Mouse (Mus musculus): ENCODE results near the gene Erbin.

Erbin gene

GRCm38 (mm10) chr13:103919956-103920260 is 406 bp downstream of the Erbin start:
- peak overlapping the region; percentile 88 for H3K4me3 ChIP-seq (replicated peaks; ENCODE audit: low read length)
- H3K27me3 ChIP-seq (ENCODE audit: insufficient read depth, low read length): peaks cover 42% of the 10 kb centered on the region
- peaks cover 27% of the 10 kb centered on the region for H3K4me1 ChIP-seq (replicated peaks; ENCODE audit: low read depth, low read length)
- no peak for TF ChIP-seq NANOG (IDR thresholded peaks at IDR 0.05; ENCODE audit: borderline replicate concordance, low read length)
- no peak for TF ChIP-seq POU5F1 (IDR thresholded peaks at IDR 0.05; ENCODE audit: borderline replicate concordance, low read length)
- TF ChIP-seq CTCF (conservative IDR thresholded peaks at IDR 0.05; ENCODE audit: low read length): no peak
- no peaks in the 10 kb centered on the region for H3K36me3 ChIP-seq (ENCODE audit: insufficient read depth, low read length)
- H3K9me3 ChIP-seq (ENCODE audit: low read length): peaks cover 3% of the 10 kb centered on the region; the same call in 1 of the 2 replicates

GRCm38 (mm10) chr13:103919234-103919955 is 919 bp downstream of the Erbin start:
- H3K36me3 ChIP-seq (ENCODE audit: insufficient read depth, low read length): no peaks in the 10 kb centered on the region
- H3K27me3 ChIP-seq (ENCODE audit: insufficient read depth, low read length): peaks cover 42% of the 10 kb centered on the region
- no peak for TF ChIP-seq CTCF (conservative IDR thresholded peaks at IDR 0.05; ENCODE audit: low read length)
- TF ChIP-seq POU5F1 (IDR thresholded peaks at IDR 0.05; ENCODE audit: borderline replicate concordance, low read length): no peak
- TF ChIP-seq NANOG (IDR thresholded peaks at IDR 0.05; ENCODE audit: borderline replicate concordance, low read length): no peak
- H3K9me3 ChIP-seq (ENCODE audit: low read length): peaks cover 3% of the 10 kb centered on the region; the same call in 1 of the 2 replicates
- H3K4me1 ChIP-seq (replicated peaks; ENCODE audit: low read depth, low read length): peaks cover 27% of the 10 kb centered on the region
- peak overlapping the region; percentile 88 for H3K4me3 ChIP-seq (replicated peaks; ENCODE audit: low read length)

DNA sequence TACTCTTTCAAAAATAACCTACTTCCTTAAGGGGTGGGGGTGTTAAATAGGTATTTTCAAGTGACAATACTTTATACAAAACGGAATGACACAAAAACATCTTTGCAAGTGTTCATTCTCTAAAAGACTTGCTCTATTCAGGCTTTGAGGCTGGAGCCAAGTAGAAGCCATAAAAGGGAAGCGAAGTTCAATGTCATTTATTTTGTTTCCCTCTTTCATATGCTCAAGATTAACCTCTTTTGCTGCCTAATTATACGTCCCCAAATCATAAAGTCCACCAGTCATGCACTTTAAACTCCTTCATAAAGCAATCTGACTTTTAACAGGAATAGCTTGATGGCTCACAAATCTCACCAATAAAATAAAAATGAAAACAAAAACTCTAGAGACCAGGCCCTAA is 1.9 kb downstream of the Erbin start:
- Histone ChIP-seq H3K4me1 (replicated peaks; ENCODE audit: low read depth, low read length) (peaks cover 27% of the 10 kb centered on the region), H3K9me3 (ENCODE audit: low read length) (no peaks in the 10 kb centered on the region), H3K27me3 (ENCODE audit: insufficient read depth, low read length) (peaks cover 34% of the 10 kb centered on the region), H3K36me3 (ENCODE audit: insufficient read depth, low read length) (no peaks in the 10 kb centered on the region), H3K4me3 (replicated peaks; ENCODE audit: low read length) (peak overlapping the region; percentile 88)
- TF ChIP-seq POU5F1 (IDR thresholded peaks at IDR 0.05; ENCODE audit: borderline replicate concordance, low read length): no peak
- TF ChIP-seq CTCF (conservative IDR thresholded peaks at IDR 0.05; ENCODE audit: low read length): no peak
- no peak for TF ChIP-seq NANOG (IDR thresholded peaks at IDR 0.05; ENCODE audit: borderline replicate concordance, low read length)

DNA sequence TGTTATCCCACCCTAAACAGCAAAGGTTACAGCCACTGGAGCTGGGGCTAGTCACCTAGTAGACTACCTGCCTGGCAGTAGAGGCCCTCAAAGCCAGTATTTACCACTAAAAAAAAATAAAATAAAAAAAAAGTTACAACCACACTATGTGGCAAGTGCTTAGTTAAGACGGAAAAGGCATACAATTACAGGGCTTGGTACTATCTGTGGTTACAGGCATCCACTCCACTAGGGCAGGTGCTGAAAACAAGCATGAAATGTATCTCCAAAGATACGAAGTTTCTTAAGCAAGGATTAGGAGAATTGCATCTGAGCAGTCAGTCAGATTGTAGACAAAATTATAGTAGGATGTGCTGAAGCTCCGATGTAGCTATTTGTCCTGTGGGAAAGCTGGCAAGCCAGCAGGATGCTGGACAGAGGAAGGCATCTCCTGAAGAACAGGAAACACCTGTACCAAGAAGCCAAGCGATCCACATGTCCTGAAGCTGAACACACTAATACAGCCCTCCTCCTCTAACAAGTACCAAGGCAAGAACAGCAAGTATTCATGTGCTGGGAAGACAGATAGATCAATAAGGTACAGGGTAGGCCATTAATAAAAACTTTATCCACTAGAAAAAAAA is 6.1 kb downstream of the Erbin start:
- H3K36me3 ChIP-seq (ENCODE audit: insufficient read depth, low read length): no peaks in the 10 kb centered on the region
- no peaks in the 10 kb centered on the region for H3K9me3 ChIP-seq (ENCODE audit: low read length)
- H3K4me1 ChIP-seq (replicated peaks; ENCODE audit: low read depth, low read length): peaks cover 11% of the 10 kb centered on the region
- peaks cover 6% of the 10 kb centered on the region; the same call in 1 of the 2 replicates for H3K27me3 ChIP-seq (ENCODE audit: insufficient read depth, low read length)
- TF ChIP-seq CTCF (conservative IDR thresholded peaks at IDR 0.05; ENCODE audit: low read length) (no peak), NANOG (IDR thresholded peaks at IDR 0.05; ENCODE audit: borderline replicate concordance, low read length) (no peak), POU5F1 (IDR thresholded peaks at IDR 0.05; ENCODE audit: borderline replicate concordance, low read length) (no peak)
- H3K4me3 ChIP-seq (replicated peaks; ENCODE audit: low read length): no peak overlapping the region

- H3K4me3 ChIP-seq (replicated peaks; ENCODE audit: low read length): no peak overlapping the region
- H3K36me3 ChIP-seq (ENCODE audit: insufficient read depth, low read length): no peaks in the 10 kb centered on the region
- H3K27me3 ChIP-seq (ENCODE audit: insufficient read depth, low read length): no peaks in the 10 kb centered on the region
- H3K4me1 ChIP-seq (replicated peaks; ENCODE audit: low read depth, low read length): no peaks in the 10 kb centered on the region
- no peaks in the 10 kb centered on the region for H3K9me3 ChIP-seq (ENCODE audit: low read length)
- TF ChIP-seq POU5F1 (IDR thresholded peaks at IDR 0.05; ENCODE audit: borderline replicate concordance, low read length): no peak
- TF ChIP-seq NANOG (IDR thresholded peaks at IDR 0.05; ENCODE audit: borderline replicate concordance, low read length): no peak
- no peak for TF ChIP-seq CTCF (conservative IDR thresholded peaks at IDR 0.05; ENCODE audit: low read length)
These were observed 8.0 kb downstream of the Erbin start for GRCm38 (mm10) chr13:103912351-103912750.

- H3K27me3 ChIP-seq (ENCODE audit: insufficient read depth, low read length): no peaks in the 10 kb centered on the region
- H3K4me3 ChIP-seq (replicated peaks; ENCODE audit: low read length): no peak overlapping the region
- no peak for TF ChIP-seq NANOG (IDR thresholded peaks at IDR 0.05; ENCODE audit: borderline replicate concordance, low read length)
- TF ChIP-seq POU5F1 (IDR thresholded peaks at IDR 0.05; ENCODE audit: borderline replicate concordance, low read length): no peak
- TF ChIP-seq CTCF (conservative IDR thresholded peaks at IDR 0.05; ENCODE audit: low read length): no peak
- H3K36me3 ChIP-seq (ENCODE audit: insufficient read depth, low read length): no peaks in the 10 kb centered on the region
- H3K9me3 ChIP-seq (ENCODE audit: low read length): no peaks in the 10 kb centered on the region
- no peaks in the 10 kb centered on the region for H3K4me1 ChIP-seq (replicated peaks; ENCODE audit: low read depth, low read length)
These were observed 9.7 kb downstream of the Erbin start for GRCm38 (mm10) chr13:103910598-103910997.

DNA sequence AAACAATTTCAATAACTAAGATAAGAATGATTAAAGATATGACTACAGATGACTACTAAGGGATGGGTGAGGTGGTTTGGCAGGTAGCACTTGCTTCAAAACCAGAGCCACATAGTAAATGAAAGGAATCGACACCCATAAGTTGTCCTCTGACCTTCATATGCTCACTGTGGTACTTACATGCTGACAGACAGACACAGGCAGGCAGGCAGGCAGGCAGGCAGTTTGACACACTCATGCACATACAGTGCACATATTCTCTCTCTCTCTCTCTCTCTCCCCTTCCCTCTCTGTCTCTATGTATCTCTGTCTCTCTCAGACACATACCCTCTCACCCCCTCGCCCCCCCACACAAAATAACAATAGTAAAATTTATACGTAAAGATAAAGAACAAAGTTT is 10.4 kb downstream of the Erbin start:
- Histone ChIP-seq H3K4me1 (replicated peaks; ENCODE audit: low read depth, low read length) (no peaks in the 10 kb centered on the region), H3K4me3 (replicated peaks; ENCODE audit: low read length) (no peak overlapping the region), H3K27me3 (ENCODE audit: insufficient read depth, low read length) (no peaks in the 10 kb centered on the region), H3K9me3 (ENCODE audit: low read length) (no peaks in the 10 kb centered on the region), H3K36me3 (ENCODE audit: insufficient read depth, low read length) (no peaks in the 10 kb centered on the region)
- TF ChIP-seq CTCF (conservative IDR thresholded peaks at IDR 0.05; ENCODE audit: low read length) (no peak), POU5F1 (IDR thresholded peaks at IDR 0.05; ENCODE audit: borderline replicate concordance, low read length) (no peak), NANOG (IDR thresholded peaks at IDR 0.05; ENCODE audit: borderline replicate concordance, low read length) (no peak)

DNA sequence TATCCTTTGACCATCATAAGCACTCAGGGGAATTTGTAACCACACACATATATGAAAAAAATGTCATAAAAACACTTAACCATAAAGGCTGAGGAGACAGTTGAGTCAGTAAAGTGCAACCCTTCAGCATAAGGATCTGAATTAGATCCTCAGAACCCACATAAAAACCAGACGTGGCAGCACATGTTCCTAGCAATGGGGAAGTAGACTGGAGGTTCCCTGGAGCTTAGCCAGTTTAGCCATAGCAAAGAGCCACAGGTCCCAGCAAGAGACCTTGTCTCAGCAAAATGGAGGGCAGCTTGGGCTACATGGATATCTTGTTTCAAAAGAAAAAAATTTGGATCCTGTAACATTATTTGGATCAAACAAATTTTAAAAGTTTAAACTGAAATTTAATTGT is 20.3 kb downstream of the Erbin start:
- TF ChIP-seq POU5F1 (IDR thresholded peaks at IDR 0.05; ENCODE audit: borderline replicate concordance, low read length): no peak
- TF ChIP-seq CTCF (conservative IDR thresholded peaks at IDR 0.05; ENCODE audit: low read length): no peak
- TF ChIP-seq NANOG (IDR thresholded peaks at IDR 0.05; ENCODE audit: borderline replicate concordance, low read length): no peak
- peaks cover 36% of the 10 kb centered on the region for H3K9me3 ChIP-seq (ENCODE audit: low read length)

More for the DNA sequence above, 20.3 kb downstream of the Erbin start:
- no peaks in the 10 kb centered on the region for H3K27me3 ChIP-seq (ENCODE audit: insufficient read depth, low read length)
- no peak overlapping the region for H3K4me3 ChIP-seq (replicated peaks; ENCODE audit: low read length)
- 0 out of 2 replicates have a peak, but pooled peaks cover 3% of the 10 kb centered on the region for H3K36me3 ChIP-seq (ENCODE audit: insufficient read depth, low read length)
- H3K4me1 ChIP-seq (replicated peaks; ENCODE audit: low read depth, low read length): no peaks in the 10 kb centered on the region
